Mouse (Mus musculus) heart, adult 2 months (tissue): ENCODE results near the gene Csf2rb2.
"Not testable (repeated sequence)": the region's sequence is repeated elsewhere in the genome, so short reads cannot be mapped to it uniquely, and the experiment has no call there.

Source experiments
- CTCF ChIP-seq: fragments of 200-600 bp; IDR thresholded peaks from 2 replicates; pipeline ENCODE4 v1.8.1; 2022; ENCODE audit warnings: antibody characterized with exemption, mild to moderate bottlenecking, moderate library complexity
- EP300 ChIP-seq: fragments of 200-500 bp; IDR thresholded peaks from 2 replicates; pipeline ENCODE4 v1.6.1; 2011; ENCODE audit warnings: low read depth, low read length, control low read depth; ENCODE audit not compliant: insufficient read depth
- POLR2A ChIP-seq: fragments of 200-500 bp; IDR thresholded peaks from 2 replicates; pipeline ENCODE4 v1.6.1; 2011; ENCODE audit warnings: mild to moderate bottlenecking, low read depth, low read length, control low read depth; ENCODE audit not compliant: insufficient read depth

DNA sequence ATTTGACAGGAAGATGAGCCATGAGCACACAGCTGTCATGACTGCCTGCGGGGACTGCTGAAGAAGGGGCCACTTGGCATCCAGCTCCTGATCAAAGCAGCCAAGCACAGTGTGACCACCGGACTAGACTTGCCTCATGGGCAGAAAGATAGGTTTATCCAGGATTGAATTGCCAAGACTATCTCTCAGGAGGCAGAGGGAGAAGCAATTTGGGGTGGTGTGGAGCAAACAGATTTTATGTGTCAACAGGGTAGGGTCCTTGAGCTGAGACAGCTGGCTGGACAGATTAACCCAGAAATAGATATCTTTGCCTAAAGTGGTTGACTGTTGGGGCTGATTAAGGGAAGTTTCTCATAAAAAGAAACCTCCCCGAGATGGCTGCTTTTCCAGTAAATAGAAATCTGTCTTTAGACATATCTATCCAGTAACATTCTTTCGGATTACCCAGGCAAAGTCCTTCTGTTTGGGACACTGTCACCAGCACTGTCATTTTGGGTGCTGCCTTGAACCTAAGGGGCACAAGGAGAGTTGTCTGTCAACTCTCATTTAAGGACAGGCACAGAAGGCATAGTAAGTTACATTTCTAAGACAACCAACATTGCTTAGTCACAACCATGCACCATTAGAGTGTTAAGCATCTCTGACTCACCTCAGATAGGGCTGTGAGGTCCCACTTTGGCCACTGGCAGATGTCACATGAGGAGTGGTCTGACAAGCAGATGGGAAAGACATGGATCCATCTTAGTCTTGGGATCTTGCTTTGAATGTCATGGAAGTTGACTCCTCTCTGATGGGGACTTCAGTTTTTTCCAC lies 7.1 kb upstream of the Csf2rb2 start:
- TF ChIP-seq POLR2A, EP300, CTCF: not testable (repeated sequence)
